Mouse (Mus musculus): Measurements from ENCODE around the gene Nos1ap.

- TF ChIP-seq TAL1 (IDR thresholded peaks at IDR 0.05; ENCODE audit: low read length) (no peak), GATA1 (IDR thresholded peaks at IDR 0.05; ENCODE audit: low read length) (no peak)
Measured at GRCm38 (mm10) chr1:170546297-170546696, 43.4 kb downstream of the Nos1ap start.
